Mouse (Mus musculus): Measurements from ENCODE around the gene Prr5.

Prr5 gene

DNA sequence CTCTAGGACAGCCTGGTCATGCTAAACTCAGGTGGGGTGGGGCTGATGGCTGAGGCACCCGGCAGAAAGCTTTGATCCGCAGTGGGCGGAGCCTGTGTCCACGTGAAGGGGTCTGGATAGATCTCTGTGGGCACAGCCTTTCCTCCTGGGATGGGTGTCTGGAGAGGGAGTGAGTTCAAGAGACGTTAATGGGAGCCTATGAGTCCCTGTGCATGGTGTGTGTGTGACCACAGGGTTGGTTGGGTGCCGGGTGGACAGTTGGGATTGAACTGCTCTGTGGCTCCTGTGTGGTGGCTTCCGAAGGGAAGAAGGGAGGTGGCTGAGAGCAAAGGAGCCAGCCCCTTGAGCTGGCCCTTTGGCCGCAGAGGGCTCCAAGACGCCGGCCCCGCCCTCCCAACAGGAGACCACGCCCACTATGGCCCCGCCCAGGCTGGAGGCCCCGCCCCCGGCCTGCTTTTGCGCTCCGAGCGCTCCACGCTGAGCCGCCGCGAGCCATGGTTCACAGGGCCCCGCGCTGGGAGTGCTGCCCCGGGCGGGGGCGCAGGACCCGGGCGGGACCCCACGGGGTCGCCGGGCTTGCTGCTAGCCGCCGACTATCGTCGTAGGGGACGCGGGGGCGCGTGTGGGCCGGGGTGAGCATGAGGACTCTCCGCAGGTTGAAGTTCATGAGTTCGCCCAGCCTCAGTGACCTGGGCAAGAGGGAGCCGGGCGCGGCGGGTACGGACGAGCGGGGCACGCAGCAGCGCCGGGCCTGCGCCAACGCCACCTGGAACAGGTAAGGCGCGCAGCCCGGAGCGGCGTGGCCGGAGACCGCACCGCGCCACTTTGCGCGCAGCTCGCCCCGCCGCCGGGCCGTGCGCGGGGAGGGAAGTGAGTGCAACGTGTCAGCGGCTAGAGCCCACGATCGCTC is 11.4 kb downstream of the Prr5 start:
- DNase-seq (ENCODE audit: low spot score): no peak

DNA sequence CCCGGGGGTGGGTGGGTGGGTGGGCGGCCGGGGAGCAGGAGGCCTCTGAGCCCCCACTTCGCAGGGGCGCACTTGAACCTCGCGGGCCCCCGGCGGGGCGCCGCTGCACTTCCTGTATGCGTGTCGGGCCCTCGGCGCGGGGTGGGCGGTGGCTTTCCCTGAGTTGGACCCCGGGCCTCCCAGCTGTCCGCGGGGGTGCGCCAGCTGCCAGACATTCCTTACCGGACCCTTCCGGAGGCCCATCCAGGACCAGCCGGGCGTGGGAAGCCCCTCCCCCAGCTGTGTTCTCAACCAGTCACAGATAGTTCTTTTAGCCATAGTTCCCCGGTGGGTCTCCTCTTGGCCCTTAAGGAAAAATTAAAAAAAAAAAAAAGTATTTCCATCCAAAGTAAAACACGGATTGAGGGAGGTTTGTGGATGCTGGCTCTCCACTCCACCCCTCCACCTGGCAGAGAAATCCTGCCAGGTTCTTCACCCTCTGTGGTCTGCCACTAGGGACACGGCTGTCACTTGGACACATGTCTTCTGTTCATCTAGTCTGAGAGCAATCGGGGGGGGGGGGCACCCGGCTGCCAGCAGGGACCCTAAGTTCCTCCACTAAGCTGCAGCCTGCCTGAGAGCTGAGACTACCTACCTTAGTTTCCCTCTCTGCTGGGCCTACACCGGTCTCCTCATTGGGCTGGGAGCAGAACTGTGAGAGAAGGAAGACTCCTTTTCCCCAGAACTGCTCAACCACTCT is 12.2 kb downstream of the Prr5 start:
- DNase-seq (ENCODE audit: low spot score): no peak

DNA sequence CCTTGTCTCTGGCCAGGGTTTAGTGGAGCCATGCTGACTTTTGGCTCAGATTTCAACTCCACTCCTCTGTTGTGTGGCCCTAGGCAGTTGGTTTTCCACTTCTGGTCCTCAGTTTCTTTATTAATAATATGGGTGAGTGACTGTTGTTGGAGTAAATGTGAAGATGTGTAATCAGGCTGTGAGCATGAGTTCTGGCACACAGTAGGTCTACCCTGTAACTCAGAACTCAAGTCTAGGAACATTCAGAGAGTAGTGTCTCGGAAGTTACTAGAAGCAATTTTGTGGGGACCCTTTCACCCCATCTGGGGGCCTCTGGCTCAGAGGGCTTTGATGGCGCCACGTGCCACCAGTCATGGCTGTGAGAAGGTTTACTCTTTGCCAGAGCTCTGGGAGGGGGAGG is 12.8 kb downstream of the Prr5 start:
- DNase-seq (ENCODE audit: low spot score): no peak

DNA sequence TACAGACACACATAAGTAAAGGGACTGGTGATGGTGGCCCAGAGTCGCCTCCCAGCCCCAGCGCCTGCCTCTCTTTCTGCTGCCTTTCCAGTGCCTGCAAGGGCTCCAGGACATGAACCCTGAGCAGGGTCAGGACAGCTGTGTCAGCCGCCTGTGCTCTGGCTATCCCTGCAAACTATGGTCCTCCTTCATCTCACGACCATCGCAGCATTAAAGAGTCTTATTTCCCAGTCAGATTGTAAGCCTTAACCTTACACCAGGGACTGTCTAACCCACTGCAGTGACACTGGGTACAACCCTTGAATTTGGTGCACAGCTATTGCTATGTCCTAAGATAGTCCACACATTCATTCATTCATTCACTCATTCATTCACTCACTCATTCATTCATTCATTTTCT is 13.4 kb downstream of the Prr5 start:
- no peak for DNase-seq (ENCODE audit: low spot score)

DNA sequence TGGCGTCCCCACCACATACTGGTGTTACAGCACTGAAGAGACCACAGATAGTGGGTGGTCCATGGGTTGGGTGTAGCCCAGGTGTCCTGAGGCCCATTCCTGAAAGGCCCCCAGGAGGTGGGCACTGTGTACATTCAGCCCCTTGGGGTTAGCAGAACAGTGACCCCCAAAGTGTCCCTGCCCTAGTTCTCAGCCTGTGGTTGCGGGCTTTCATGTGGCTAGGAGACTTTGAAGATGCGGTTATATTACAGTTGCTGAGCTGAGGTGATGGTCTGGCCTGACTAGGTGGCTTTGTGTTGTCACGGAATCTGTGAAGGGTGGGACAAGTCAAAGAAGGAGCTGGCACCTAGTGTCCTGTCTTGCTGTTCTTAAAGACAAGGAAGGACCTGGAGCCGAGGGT is 15.1 kb downstream of the Prr5 start:
- no peak for DNase-seq (ENCODE audit: low spot score)

- no peak for DNase-seq (ENCODE audit: low spot score)
These were observed 16.0 kb downstream of the Prr5 start for GRCm38 (mm10) chr15:84685417-84685816.

GRCm38 (mm10) chr15:84687904-84688303 is 18.5 kb downstream of the Prr5 start:
- no peak for DNase-seq (ENCODE audit: low spot score)

DNA sequence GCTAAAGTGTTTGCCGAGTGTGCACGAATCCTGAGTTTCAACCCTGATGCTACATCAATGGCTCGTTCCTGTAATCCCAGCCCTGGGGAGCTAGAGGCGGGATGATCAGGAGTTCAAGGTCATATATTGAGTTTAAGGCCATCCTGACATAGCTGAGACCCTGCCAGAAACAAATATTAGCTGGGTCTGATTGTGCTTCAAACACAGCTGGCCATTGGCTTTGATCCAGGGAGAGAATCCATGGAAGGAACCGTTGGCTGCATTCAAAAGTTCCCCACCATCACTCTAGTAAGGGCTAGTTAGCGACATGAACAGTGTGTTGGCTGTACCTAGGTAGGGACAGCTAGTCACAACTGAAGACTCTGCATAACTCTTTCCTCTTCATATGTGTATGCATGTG is 19.9 kb downstream of the Prr5 start:
- no peak for DNase-seq (ENCODE audit: low spot score)

- DNase-seq (ENCODE audit: low spot score): no peak
These were observed 22.1 kb downstream of the Prr5 start for GRCm38 (mm10) chr15:84691513-84691912.

DNA sequence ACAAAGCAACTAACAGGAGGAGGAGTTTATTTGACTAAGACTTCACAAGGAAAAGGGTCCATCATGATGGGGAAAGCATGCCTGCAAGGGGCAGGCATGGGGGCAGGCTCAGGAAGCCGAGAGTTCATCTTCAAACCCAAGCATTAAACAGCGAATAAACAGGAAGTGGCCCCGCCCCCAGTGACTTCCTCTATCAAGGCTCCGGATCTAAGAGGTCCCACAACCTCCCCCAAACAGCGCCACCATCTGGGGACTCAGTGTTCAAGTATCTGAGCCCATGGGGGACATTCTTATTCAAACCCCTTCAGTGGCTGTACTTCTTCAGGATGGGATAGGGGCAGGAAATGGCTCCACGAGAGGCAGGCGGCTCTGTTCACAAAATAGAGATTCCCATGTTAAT is 23.2 kb downstream of the Prr5 start:
- DNase-seq (ENCODE audit: low spot score): no peak

GRCm38 (mm10) chr15:84696021-84696420 is 26.6 kb downstream of the Prr5 start:
- DNase-seq (ENCODE audit: low spot score): no peak

DNA sequence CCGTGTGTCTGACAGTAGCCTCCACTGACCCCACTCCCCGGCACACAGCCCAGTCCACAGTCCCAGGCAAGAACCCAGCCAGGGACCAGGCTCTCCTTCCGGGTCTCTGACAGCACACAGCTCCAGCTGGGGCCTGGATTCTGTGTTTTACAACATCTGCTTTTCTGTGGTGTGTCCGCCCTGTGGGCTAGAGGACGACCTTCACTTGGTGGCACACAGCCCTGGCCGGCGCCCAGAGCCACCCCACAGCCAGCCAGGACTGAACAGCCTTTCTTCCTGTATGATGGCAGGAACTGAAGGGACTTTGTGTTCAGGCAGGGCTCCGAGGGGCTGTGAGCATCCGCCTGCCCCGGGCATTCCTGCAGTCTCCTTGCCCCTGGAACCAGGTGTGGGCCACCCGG is 28.2 kb downstream of the Prr5 start:
- DNase-seq (ENCODE audit: low spot score): no peak

DNA sequence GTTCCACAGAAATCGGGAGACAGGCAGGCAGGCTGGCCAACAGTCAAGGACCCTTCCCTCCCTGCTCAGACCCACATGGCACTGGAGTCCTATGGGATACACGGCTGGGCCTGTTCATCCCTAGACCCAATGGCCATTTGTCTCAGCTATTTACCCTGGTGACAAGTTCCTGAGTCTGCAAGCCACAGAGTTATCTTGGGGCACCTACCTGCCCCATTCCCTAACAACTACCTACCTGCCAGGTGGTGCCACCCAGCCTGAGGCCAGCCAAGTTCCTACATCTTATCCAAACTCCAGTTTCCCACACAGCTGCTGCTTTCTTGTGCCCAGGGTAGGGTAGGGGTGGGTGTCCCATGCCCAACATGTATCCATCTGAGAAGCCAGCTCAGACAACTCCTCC is 28.8 kb downstream of the Prr5 start:
- DNase-seq (ENCODE audit: low spot score): no peak

DNA sequence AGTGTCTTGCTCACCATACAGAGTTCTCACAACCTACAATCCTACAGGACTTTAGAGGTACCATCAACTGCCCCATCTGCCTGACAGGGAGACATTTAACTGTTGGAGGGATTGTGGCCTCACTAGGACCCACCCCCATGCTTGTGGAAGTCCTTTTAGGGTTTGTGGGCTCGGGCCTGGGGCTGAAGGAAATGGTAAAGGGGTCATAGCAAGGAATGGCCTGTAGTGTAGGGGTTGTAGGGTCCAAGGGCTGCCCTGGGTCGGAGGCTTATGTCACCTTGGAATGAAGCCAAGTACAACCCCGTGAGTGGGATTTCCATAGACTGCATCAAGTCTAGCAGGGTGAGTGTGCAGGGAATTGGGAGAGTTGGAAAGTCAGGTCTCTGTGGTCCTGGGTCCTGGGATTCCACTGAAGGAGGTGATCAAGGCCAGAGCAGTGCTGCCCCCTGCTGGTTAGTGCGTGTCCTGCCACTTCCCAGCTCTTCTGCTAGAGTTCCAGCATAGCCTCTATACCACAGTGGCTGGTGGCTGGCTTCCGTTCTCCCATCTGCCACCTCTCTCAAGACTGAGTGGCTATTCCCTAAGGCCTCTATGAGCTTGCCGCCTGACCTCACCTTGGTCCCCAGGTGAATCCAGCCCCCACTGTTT is 30.9 kb downstream of the Prr5 start:
- peak; percentile 77 for DNase-seq (ENCODE audit: low spot score)

GRCm38 (mm10) chr15:84701947-84702346 is 32.5 kb downstream of the Prr5 start:
- peak; percentile 60 for DNase-seq (ENCODE audit: low spot score)

DNA sequence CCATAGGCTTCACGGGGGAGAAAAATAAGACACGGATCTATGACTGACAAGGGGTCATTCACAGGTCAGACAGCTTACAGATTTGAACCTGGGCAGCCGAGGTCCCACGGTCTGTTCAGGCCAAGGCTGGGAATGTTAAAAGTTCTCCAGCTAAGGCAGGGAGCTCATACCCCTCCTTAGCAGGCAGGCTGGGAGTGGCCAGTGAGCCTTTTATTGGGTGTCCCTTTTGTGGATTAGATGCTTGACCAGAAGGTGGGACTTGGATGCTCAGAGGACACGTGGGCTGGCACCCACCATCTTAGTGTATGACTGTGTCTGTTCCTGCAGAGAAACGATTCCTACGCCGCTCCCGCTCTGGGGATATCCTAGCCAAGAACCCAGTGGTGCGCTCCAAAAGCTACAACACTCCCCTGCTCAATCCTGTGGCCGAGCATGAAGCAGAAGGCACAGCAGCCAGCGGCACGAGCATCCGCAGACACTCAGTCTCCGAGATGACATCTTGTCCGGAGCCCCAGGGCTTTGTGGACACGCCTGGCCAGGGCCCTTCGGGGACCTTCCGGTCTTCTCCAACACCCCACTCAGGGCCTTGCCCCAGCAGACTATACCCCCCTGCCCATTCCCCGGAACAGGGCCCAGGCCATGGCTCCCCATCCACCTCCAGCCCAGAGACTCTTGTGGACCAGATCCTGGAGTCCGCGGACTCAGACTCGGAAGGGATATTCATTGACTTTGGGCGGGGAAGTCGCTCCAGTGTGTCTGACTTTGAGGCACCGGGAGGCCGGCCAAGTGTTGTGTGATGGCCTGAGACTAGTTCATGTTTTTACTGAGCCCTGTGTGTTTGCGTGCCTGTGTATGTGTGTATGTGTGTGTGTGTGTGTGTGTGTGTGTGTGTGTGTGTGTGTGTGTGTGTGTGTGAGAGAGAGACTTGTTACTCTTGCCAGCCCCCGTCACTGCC is 33.2 kb downstream of the Prr5 start:
- no peak for DNase-seq (ENCODE audit: low spot score)

- no peak for DNase-seq (ENCODE audit: low spot score)
These were observed 34.6 kb downstream of the Prr5 start for GRCm38 (mm10) chr15:84703992-84704391.

- no peak for DNase-seq (ENCODE audit: low spot score)
These were observed 36.0 kb downstream of the Prr5 start for GRCm38 (mm10) chr15:84705351-84705901.

DNA sequence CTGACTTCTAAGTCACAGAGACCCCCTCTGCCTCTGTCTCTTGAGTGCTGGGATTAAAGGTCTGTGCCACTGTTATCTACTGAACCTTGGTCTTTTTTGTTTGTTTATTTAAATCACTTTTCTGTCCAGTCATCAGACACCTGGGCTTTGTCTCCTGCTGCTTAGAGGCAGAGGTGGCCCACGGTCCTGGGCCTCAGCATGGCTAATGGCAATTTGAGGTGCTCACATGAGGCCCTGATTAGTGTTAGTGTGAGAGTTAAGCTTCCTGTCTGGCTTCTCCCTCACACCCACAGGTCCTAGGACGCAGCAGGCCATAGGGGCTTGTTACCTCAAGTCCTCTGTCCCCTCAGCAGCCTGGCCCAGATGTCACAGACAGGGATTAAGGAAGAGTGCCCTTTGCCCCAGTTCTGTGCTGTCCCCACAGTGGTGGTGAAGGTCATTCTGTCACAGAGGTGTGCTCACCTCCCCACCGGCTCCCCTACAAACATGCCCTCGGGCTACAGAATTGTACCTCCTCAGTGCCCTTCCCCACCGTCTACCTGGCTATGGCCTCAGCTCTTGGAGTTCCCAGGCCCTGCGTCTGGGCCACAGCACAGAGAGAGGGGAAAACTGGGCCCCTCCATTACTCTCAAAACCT is 37.7 kb downstream of the Prr5 start:
- no peak for DNase-seq (ENCODE audit: low spot score)

- no peak for DNase-seq (ENCODE audit: low spot score)
These were observed 43.4 kb downstream of the Prr5 start for GRCm38 (mm10) chr15:84712566-84713405.

Data from MN1 (cell line).